Mouse (Mus musculus) heart, postnatal 0 days (tissue): ENCODE results near the gene Wnk2. TPM values are rescaled to one million over a fixed set of nuclear protein-coding genes. Genes with fewer than 3 reads are reported as not detected.
A peak's percentile ranks its signal among the peaks of the same experiment; 100 is the strongest.

ENCODE experiments used
- ATAC-seq: fragments of 200-750 bp; cut with Nextera tagmentation; 2 replicates; pipeline ENCODE4 v1.8.0; 2017; ENCODE audit warnings: low read depth, moderate number of reproducible peaks, moderate library complexity; ENCODE audit not compliant: insufficient read depth
- DNase-seq: peaks from one replicate; pipeline ENCODE4 v3.0.0-alpha.2; 2016; ENCODE audit warnings: low spot score
- H3K27ac ChIP-seq: fragments of 300-500 bp; sonication (generic); 2 replicates; pipeline ENCODE4 v1.5.1; 2014; ENCODE audit warnings: low read depth, mild to moderate bottlenecking
- H3K27me3 ChIP-seq: fragments of 300-500 bp; sonication (generic); 2 replicates; pipeline ENCODE4 v1.6.1; 2014; ENCODE audit warnings: low read length, mixed read lengths; ENCODE audit not compliant: control insufficient read depth, insufficient read depth
- H3K36me3 ChIP-seq: fragments of 300-500 bp; sonication (generic); replicated peaks from 2 replicates; pipeline ENCODE4 v1.6.1; 2014; ENCODE audit warnings: low read length, mixed read lengths; ENCODE audit not compliant: control insufficient read depth, insufficient read depth
- H3K4me1 ChIP-seq: fragments of 300-500 bp; sonication (generic); 2 replicates; pipeline ENCODE4 v1.6.1; 2014; ENCODE audit warnings: antibody characterized with exemption; ENCODE audit not compliant: control insufficient read depth, insufficient read depth
- H3K4me2 ChIP-seq: fragments of 300-500 bp; sonication (generic); 2 replicates; pipeline ENCODE4 v1.6.1; 2014; ENCODE audit warnings: low read depth, mild to moderate bottlenecking, low read length, moderate library complexity
- H3K4me3 ChIP-seq: fragments of 300-500 bp; sonication (generic); 2 replicates; pipeline ENCODE4 v1.5.1; 2014; ENCODE audit warnings: low read depth, low read length
- H3K9ac ChIP-seq: fragments of 300-500 bp; sonication (generic); replicated peaks from 2 replicates; pipeline ENCODE4 v1.6.1; 2014; ENCODE audit warnings: low read depth, low read length, mixed read lengths
- H3K9me3 ChIP-seq: fragments of 300-500 bp; sonication (generic); replicated peaks from 2 replicates; pipeline ENCODE4 v1.6.1; 2016; ENCODE audit warnings: low read length; ENCODE audit not compliant: control insufficient read depth
- CTCF ChIP-seq: IDR thresholded peaks from 2 replicates; pipeline ENCODE4 v1.5.1; 2016; ENCODE audit warnings: antibody characterized with exemption, control low read depth, low read depth
- EP300 ChIP-seq: IDR thresholded peaks from 2 replicates; pipeline ENCODE4 v1.6.1; 2016; ENCODE audit warnings: antibody characterized with exemption, low read depth
- WGBS: fragments of 180-500 bp; shearing (Covaris S2); extraction: QIAGEN DNeasy Blood & Tissue Kit; methylation state at CpG from one replicate; pipeline ENCODE4 v1.1.7; 2014; 5-methylcytosine and 5-hydroxymethylcytosine counted together
- polyA plus RNA-seq: library from polyadenylated mRNA; unstranded; fragments of >200 nt; fragmentation: Nextera tagmentation; extraction: Ambion mirVana; gene quantifications from 2 replicates; pipeline ENCODE4 v1.2.1, GENCODE M21; 2015
- total RNA-seq: library from RNA; depleted of rRNA; stranded (reverse); fragments of >200 nt; gene quantifications from 2 replicates; pipeline ENCODE4 v1.2.3, GENCODE M21; 2014; ENCODE audit warnings: low replicate concordance

The Wnk2 gene
- total and polyA plus RNA-seq, 2 experiments from 2014 or later, result 1.5 to 5.5 TPM

DNA sequence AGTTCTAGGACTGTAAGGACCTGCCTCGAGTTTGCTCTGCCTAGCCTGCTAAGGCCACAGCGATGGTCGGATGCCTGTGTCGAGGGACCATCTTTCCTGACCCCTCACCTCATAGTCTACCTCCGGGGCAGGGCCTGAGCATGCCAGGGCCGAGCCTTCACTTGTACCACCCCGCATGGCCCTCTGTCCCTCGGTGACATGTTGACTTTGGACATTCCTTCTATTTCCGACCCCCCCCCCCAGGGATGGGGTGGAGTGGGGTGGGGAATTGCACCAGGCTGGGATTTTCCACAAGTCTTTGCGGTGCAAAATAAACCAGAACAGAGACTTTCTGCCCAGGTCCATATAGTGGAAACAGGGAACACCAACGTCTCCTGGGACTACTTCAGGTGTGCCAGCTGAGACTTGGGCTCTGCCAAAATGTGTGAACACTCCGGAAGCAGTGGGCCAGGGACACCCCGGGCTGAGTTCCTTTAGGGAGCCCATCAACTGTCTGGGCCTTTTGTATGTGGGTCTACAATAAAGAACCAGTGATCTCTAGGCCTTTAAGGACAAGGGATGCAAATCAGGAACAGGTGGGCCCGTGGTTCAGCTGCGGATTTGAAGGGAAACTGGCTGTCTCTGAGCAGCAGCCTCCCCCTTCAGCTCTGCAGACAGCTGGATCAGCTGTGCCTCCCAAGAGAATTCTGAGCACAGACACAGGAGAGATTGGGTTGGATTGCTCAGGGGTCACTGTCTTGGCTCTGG is 40.6 kb upstream of the Wnk2 start:
- peak overlapping the region; percentile 90 for H3K27ac ChIP-seq
- WGBS, result 25% methylated on average over 15 of the region's 15 CpGs

GRCm38 (mm10) chr13:49187288-49188218 is 39.7 kb upstream of the Wnk2 start, which contains the start of gene Ninj1:
Gene Ninj1 (plus strand): TSS chr13:49187485.
- ATAC-seq (peak; percentile 91), DNase-seq (peak; percentile 86)
- no peaks in the 10 kb centered on the region for H3K27me3 ChIP-seq
- peak within 1 kb of the TSS; percentile 77 for H3K9ac ChIP-seq
- peak within 1 kb of the TSS; percentile 72 for H3K4me3 ChIP-seq
- WGBS, result under 1% methylated on average over 72 of the region's 87 CpGs
- no peaks in the 10 kb centered on the region for H3K9me3 ChIP-seq
- no peaks in the 10 kb centered on the region for H3K36me3 ChIP-seq
- peak within 1 kb of the TSS; percentile 90 for H3K27ac ChIP-seq
- peaks cover 41% of the 10 kb centered on the region for H3K4me1 ChIP-seq
- peak within 1 kb of the TSS; percentile 97 for H3K4me2 ChIP-seq
- no peak; the same call in 1 of the 2 replicates for TF ChIP-seq CTCF
- 0 out of 2 replicates have a peak, but pooled peaks have one; percentile 22 for TF ChIP-seq EP300

More for the DNA sequence above, 40.6 kb upstream of the Wnk2 start:
- Histone ChIP-seq H3K27me3 (no peaks in the 10 kb centered on the region), H3K9ac (peak overlapping the region; percentile 77; the same call in 1 of the 2 replicates), H3K36me3 (no peaks in the 10 kb centered on the region), H3K4me2 (peak overlapping the region; percentile 97), H3K9me3 (no peaks in the 10 kb centered on the region), H3K4me1 (peaks cover 41% of the 10 kb centered on the region), H3K4me3 (peak overlapping the region; percentile 72)
- TF ChIP-seq CTCF (no peak), EP300 (no peak)
- DNase-seq, result no peak
- ATAC-seq, result no peak

DNA sequence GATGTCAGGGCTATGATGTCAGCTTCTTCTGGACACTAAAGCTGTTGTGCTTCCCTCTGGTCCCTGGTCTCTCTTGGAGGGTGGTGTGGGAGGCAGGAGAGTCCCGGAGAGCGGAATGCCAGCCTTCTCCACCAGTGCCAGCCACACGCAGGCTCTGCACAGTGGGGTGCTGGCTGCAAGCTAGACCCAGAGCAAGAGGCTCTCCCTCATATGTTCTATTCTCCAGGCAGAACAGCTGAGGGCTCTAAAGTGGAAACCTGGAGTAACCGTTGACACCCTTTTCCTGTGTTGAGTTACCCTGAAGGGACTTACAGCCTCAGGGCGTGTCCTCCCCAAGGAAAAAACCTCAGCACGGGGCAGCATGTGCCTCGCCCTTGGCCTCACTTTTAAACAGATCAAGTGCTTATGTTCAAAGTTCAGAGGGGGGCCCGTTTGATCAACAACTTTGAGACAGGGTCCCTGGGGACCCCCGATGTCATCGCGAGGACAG is 39.0 kb upstream of the Wnk2 start:
- ATAC-seq (peak; percentile 3; the same call in 1 of the 2 replicates), DNase-seq (no peak)
- TF ChIP-seq CTCF (no peak), EP300 (no peak)
- Histone ChIP-seq H3K4me3 (peak overlapping the region; percentile 72; the same call in 1 of the 2 replicates), H3K4me2 (peak overlapping the region; percentile 97), H3K27me3 (no peaks in the 10 kb centered on the region), H3K4me1 (peaks cover 41% of the 10 kb centered on the region), H3K9ac (peak overlapping the region; percentile 77), H3K27ac (peak overlapping the region; percentile 90), H3K9me3 (no peaks in the 10 kb centered on the region), H3K36me3 (no peaks in the 10 kb centered on the region)
- WGBS, result 16% methylated on average over 11 of the region's 11 CpGs

GRCm38 (mm10) chr13:49183646-49184045 is 35.8 kb upstream of the Wnk2 start:
- no peaks in the 10 kb centered on the region for H3K36me3 ChIP-seq

DNA sequence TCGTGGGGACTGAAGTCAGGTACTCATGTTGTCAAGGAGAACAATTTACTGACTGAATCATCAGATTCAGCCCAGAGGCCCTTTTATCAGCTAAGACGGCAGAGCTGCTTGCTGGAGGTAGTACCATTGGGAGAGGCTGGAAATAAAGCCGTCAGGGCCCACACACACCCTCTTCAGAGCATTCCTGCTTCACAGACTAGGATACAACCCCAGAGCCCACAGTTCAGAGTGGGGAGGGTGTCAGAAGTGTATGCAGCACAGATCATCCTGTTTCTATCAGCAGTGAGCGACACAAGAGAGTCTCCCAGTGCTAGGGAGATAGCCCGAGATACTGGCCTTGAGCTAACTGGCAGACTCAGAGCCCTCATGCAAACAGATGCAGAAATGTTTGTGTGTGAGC is 35.3 kb upstream of the Wnk2 start:
- no peak for TF ChIP-seq EP300
- no peak for TF ChIP-seq CTCF
- DNase-seq, result no peak
- Histone ChIP-seq H3K36me3 (no peaks in the 10 kb centered on the region), H3K9ac (no peak overlapping the region), H3K27me3 (no peaks in the 10 kb centered on the region), H3K27ac (peak overlapping the region; percentile 36; the same call in 1 of the 2 replicates), H3K4me2 (no peak overlapping the region), H3K4me1 (peaks cover 24% of the 10 kb centered on the region), H3K9me3 (no peaks in the 10 kb centered on the region), H3K4me3 (no peak overlapping the region)
- ATAC-seq, result no peak
- 30% methylated on average over 5 of the region's 5 CpGs for WGBS

More at GRCm38 (mm10) chr13:49183646-49184045, 35.8 kb upstream of the Wnk2 start:
- DNase-seq, result no peak
- Histone ChIP-seq H3K4me3 (no peak overlapping the region), H3K4me2 (no peak overlapping the region), H3K27me3 (no peaks in the 10 kb centered on the region), H3K9ac (no peak overlapping the region), H3K4me1 (peaks cover 24% of the 10 kb centered on the region), H3K9me3 (no peaks in the 10 kb centered on the region), H3K27ac (no peak overlapping the region)
- no peak for TF ChIP-seq CTCF
- no peak for TF ChIP-seq EP300
- no peak for ATAC-seq
- WGBS, result 51% methylated on average over 5 of the region's 5 CpGs
